Mouse (Mus musculus): ENCODE measurements around the gene Defb45. TPM values are rescaled to one million over a fixed set of nuclear protein-coding genes. Genes with fewer than 3 reads are reported as not detected.
A peak's percentile ranks its signal among the peaks of the same experiment; 100 is the strongest.

Gene Defb45
- polyA plus RNA-seq, 1 experiment, result not detected

DNA sequence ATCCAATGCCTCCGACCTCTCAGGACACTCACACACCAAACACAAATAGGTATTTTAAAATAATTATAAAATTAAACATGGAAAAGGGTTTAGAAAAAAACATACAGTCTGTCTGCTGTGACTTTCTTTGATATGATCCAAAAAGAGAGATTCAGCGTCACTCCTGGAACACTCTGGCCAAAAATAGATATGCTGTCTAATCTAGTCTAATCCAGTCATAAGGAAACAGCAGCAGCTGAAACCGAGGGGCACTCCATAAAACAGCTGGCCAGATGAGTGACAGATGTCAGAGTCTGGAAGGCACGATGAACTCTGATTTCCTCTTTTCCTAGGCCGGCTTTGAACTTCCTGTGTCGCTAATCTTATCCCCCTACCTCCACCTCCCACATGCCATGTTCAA, 17.3 kb upstream of the Defb45 start:
- Histone ChIP-seq H3K27ac (ENCODE audit: insufficient read depth, low read depth, low read length) (no peak overlapping the region), H3K4me3 (ENCODE audit: insufficient read depth, low read depth, low read length) (no peak overlapping the region), H3K4me1 (ENCODE audit: control insufficient read depth, insufficient read depth, low read length) (no peaks in the 10 kb centered on the region)
- 84% methylated on average over 6 of the region's 6 CpGs for WGBS
- TF ChIP-seq POLR2A (IDR thresholded peaks at IDR 0.05; ENCODE audit: insufficient read depth, low read depth, low read length) (no peak), CTCF (IDR thresholded peaks at IDR 0.05; ENCODE audit: insufficient read depth, low read depth, low read length) (no peak)

DNA sequence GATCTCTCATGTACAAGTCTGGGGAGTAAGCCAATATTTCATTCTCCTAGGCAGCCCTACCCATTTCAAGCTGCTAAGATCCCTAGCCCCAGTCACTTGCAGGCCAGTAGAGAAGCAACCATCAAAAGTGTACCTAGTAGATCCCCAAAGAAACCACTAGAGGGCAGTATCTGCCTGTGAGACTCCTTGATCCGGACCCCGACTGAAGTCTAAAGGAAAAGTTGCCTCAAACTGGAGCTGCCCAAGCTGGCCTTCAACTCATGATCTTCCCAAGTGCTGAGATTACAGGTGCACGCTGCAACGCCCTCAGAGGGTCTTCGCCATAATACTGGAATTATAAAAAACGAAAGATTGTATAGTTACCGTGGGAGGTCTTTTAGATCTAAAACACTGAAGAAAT, 16.4 kb upstream of the Defb45 start:
- WGBS, result 12% methylated on average over 7 of the region's 7 CpGs
- no peak overlapping the region for H3K27ac ChIP-seq (ENCODE audit: insufficient read depth, low read depth, low read length)
- TF ChIP-seq CTCF (IDR thresholded peaks at IDR 0.05; ENCODE audit: insufficient read depth, low read depth, low read length) (peak; percentile 38; the same call in 1 of the 2 replicates), POLR2A (IDR thresholded peaks at IDR 0.05; ENCODE audit: insufficient read depth, low read depth, low read length) (no peak)
- no peak overlapping the region for H3K4me3 ChIP-seq (ENCODE audit: insufficient read depth, low read depth, low read length)
- no peaks in the 10 kb centered on the region for H3K4me1 ChIP-seq (ENCODE audit: control insufficient read depth, insufficient read depth, low read length)

DNA sequence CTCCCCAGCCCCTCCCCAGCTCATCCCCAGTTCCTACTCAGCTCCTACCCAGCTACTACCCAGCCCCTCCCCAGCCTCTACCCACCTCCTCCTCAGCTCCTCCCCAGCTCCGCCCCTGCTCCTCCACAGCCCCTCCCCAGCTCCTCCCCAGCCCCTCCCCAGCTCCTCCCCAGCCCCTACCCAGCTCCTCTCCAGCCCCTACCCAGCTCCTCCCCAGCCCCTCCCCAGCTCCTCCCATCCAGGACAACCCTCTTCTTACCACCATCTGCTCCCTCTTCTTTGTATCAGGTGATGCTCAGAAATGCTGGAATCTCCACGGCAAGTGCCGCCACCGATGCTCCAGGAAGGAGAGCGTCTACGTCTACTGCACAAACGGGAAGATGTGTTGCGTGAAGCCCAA, 13.0 kb upstream of the Defb45 start:
- no peak overlapping the region for H3K4me3 ChIP-seq (ENCODE audit: insufficient read depth, low read depth, low read length)
- 43% methylated on average over 7 of the region's 8 CpGs for WGBS

DNA sequence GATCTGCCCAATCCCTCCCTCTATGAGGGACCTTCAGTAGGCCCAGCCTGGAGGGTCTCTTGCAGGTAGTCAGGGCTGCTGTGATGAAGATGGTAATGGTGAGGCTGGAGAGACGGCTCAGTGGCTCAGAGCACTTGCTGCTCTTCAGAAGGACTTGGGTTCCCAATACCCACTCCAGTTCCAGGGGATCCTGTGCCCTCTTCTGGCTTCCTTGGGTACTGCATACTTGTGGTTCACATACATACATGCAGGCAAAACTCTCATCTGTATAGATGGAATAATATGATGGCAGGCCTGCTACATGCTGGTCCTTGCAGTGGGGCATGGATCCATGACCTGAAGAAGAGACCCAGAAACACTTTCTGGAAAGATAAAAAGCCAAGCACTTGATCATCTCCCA, 9.5 kb upstream of the Defb45 start:
- 91% methylated on average over 1 of the region's 1 CpGs for WGBS
- TF ChIP-seq POLR2A (IDR thresholded peaks at IDR 0.05; ENCODE audit: insufficient read depth, low read depth, low read length) (no peak), CTCF (IDR thresholded peaks at IDR 0.05; ENCODE audit: insufficient read depth, low read depth, low read length) (no peak)
- no peak overlapping the region for H3K27ac ChIP-seq (ENCODE audit: insufficient read depth, low read depth, low read length)
- no peak overlapping the region for H3K4me3 ChIP-seq (ENCODE audit: insufficient read depth, low read depth, low read length)
- no peaks in the 10 kb centered on the region for H3K4me1 ChIP-seq (ENCODE audit: control insufficient read depth, insufficient read depth, low read length)

More for the DNA sequence above, 13.0 kb upstream of the Defb45 start:
- no peak overlapping the region for H3K27ac ChIP-seq (ENCODE audit: insufficient read depth, low read depth, low read length)
- H3K4me1 ChIP-seq (ENCODE audit: control insufficient read depth, insufficient read depth, low read length), result no peaks in the 10 kb centered on the region
- TF ChIP-seq CTCF (IDR thresholded peaks at IDR 0.05; ENCODE audit: insufficient read depth, low read depth, low read length) (no peak), POLR2A (IDR thresholded peaks at IDR 0.05; ENCODE audit: insufficient read depth, low read depth, low read length) (no peak)

DNA sequence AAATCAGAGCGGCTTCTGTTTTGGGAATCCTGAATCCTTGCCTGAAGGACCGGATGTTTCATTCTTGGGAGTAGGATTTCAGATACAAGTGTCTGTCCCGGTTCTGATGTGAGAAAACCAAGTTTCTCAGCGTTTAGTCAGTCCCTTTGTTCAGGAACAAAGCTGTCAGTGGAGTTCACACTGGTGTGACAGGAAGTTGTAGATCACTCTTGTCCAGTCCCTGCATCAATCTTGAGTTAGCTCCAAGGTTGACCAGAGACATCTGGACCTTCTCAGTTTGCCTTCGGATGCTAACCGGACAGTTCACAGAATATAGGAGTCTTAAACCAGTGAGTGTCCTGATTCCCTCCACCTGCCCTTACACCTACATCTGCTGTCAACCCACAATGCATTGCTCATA, 8.5 kb upstream of the Defb45 start:
- Histone ChIP-seq H3K27ac (ENCODE audit: insufficient read depth, low read depth, low read length) (no peak overlapping the region), H3K4me1 (ENCODE audit: control insufficient read depth, insufficient read depth, low read length) (no peaks in the 10 kb centered on the region), H3K4me3 (ENCODE audit: insufficient read depth, low read depth, low read length) (no peak overlapping the region)
- WGBS, result 78% methylated on average over 6 of the region's 6 CpGs
- TF ChIP-seq POLR2A (IDR thresholded peaks at IDR 0.05; ENCODE audit: insufficient read depth, low read depth, low read length) (no peak), CTCF (IDR thresholded peaks at IDR 0.05; ENCODE audit: insufficient read depth, low read depth, low read length) (no peak)

DNA sequence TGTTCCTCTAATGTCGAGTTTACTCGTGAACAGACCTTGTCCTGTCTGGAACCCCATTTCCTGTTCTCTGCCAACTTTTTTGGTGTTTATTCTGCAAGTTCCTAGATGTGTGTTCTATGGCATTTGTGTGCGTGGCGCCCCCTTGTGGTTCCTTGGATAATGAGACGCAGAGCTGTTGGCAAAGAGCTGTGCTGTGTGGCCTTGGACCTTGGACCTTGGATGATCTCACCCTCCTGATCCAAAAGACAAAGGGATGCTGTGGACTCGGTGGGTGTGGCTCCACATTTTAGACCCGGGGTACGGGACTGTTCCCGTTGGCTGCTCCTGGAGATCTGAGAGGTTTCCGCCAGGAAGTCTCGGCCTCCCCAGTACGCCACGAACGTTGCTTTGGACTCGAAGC, 4.9 kb upstream of the Defb45 start, which contains the start of gene Defb36:
Gene Defb36 (plus strand): TSS at position 271 of the 400 bp plus-strand sequence.
- WGBS, result 81% methylated on average over 15 of the region's 15 CpGs
- Histone ChIP-seq H3K4me1 (ENCODE audit: control insufficient read depth, insufficient read depth, low read length) (no peaks in the 10 kb centered on the region), H3K27ac (ENCODE audit: insufficient read depth, low read depth, low read length) (no peak within 1 kb of the TSS), H3K4me3 (ENCODE audit: insufficient read depth, low read depth, low read length) (no peak within 1 kb of the TSS)
- TF ChIP-seq CTCF (IDR thresholded peaks at IDR 0.05; ENCODE audit: insufficient read depth, low read depth, low read length), result 0 out of 2 replicates have a peak, but pooled peaks have one; percentile 26
- TF ChIP-seq POLR2A (IDR thresholded peaks at IDR 0.05; ENCODE audit: insufficient read depth, low read depth, low read length), result no peak

DNA sequence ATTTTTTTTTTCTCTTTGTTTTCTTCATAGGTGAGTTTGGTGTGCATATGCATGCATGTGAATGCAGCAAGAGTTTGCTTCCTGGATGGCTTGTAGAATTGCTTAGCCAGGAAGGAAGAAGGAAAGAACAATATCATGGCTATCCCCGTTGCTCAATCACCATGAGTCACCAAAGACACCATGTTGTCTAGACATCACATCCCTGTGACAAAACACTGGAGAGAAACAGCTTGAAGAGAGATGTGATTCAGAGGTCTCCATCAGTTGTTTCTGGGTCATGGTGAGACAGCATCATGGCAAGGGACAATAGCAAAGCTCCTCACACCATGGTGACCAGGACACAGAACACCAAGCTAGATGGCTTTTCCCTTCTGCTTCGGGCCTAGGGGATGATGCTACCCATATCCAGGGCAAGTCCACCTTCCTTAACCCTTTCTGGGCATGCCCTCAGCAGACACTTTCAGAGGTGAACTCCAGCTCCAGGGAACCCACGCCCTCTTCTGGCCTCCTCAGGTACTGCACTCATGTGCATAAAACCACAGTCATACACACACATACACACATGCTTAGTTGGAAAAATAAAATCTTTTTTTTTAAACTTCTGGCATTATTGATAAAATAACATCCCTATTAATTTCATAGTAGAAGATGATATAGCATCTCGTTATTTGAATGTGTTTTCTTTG, 2.2 kb upstream of the Defb45 start:
- Histone ChIP-seq H3K4me1 (ENCODE audit: control insufficient read depth, insufficient read depth, low read length) (no peaks in the 10 kb centered on the region), H3K27ac (ENCODE audit: insufficient read depth, low read depth, low read length) (no peak overlapping the region), H3K4me3 (ENCODE audit: insufficient read depth, low read depth, low read length) (no peak overlapping the region)
- WGBS, result 78% methylated on average over 4 of the region's 4 CpGs
- TF ChIP-seq POLR2A (IDR thresholded peaks at IDR 0.05; ENCODE audit: insufficient read depth, low read depth, low read length) (no peak), CTCF (IDR thresholded peaks at IDR 0.05; ENCODE audit: insufficient read depth, low read depth, low read length) (0 out of 2 replicates have a peak, but pooled peaks have one; percentile 19)

DNA sequence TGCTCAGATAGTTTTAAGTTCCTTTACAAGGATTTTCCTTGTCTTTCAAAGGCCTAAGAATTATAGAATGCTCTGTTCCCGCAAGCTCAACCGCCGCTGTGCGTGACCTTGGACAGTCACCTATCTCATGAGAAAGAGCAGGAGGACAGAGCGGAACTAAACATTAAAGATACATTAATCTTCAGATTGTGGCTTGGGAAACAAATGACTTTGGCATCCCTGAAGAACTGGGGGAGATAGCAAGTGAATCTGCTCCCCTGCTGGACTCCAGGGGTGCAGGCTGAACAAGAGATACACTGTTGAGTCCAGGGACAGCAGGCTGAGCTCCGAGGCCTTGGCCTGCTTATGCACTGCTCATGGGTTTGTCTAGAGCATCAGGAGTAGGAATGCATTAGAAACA, 877 bp upstream of the Defb45 start:
- H3K4me3 ChIP-seq (ENCODE audit: insufficient read depth, low read depth, low read length), result no peak overlapping the region
- TF ChIP-seq CTCF (IDR thresholded peaks at IDR 0.05; ENCODE audit: insufficient read depth, low read depth, low read length) (no peak), POLR2A (IDR thresholded peaks at IDR 0.05; ENCODE audit: insufficient read depth, low read depth, low read length) (no peak)
- WGBS, result 91% methylated on average over 6 of the region's 6 CpGs
- no peaks in the 10 kb centered on the region for H3K4me1 ChIP-seq (ENCODE audit: control insufficient read depth, insufficient read depth, low read length)
- no peak overlapping the region for H3K27ac ChIP-seq (ENCODE audit: insufficient read depth, low read depth, low read length)

DNA sequence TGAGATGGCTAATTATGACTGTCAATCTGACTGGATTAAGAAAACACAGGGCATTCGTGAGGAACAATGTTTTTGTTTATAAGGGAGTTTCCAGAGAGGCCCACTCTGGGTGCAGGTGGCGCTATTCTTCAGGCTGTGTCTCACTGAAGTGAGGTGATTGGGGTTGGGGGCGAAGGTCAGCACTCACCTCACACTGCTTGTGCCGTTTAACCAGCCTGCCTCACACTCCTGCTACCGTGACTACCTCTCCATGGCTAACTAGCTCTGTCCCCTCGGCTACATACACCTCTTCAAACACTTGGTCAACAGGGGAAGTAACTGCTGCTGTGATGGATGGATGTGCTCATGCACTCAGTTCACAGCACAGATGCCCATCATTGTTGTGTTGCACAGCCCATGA, 10.2 kb downstream of the Defb45 start:
- H3K4me1 ChIP-seq (ENCODE audit: control insufficient read depth, insufficient read depth, low read length), result no peaks in the 10 kb centered on the region
- no peak overlapping the region for H3K27ac ChIP-seq (ENCODE audit: insufficient read depth, low read depth, low read length)
- 51% methylated on average over 6 of the region's 6 CpGs for WGBS
- TF ChIP-seq CTCF (IDR thresholded peaks at IDR 0.05; ENCODE audit: insufficient read depth, low read depth, low read length) (no peak), POLR2A (IDR thresholded peaks at IDR 0.05; ENCODE audit: insufficient read depth, low read depth, low read length) (no peak)
- no peak overlapping the region for H3K4me3 ChIP-seq (ENCODE audit: insufficient read depth, low read depth, low read length)

Measured in olfactory bulb, adult 2 months (tissue).